Mouse (Mus musculus): ENCODE data around the gene Rras2.

GRCm38 (mm10) chr7:114140026-114140425 lies 22.4 kb upstream of the Rras2 start:
- TF ChIP-seq POLR2A (IDR thresholded peaks at IDR 0.05; ENCODE audit: control insufficient read depth, extremely low read depth, insufficient read depth, low read length, poor library complexity) (no peak), CTCF (IDR thresholded peaks at IDR 0.05; ENCODE audit: borderline replicate concordance, control insufficient read depth, extremely low read depth, insufficient read depth, low read length, poor library complexity) (no peak)
